Mouse (Mus musculus) bone marrow macrophage, adult 2 months (primary cell): ENCODE data around the gene Osbpl2.

Source experiments
- CTCF ChIP-seq: IDR thresholded peaks from 2 replicates; pipeline ENCODE4 v1.5.1; 2012; ENCODE audit warnings: low read depth, mild to moderate bottlenecking, low read length, moderate library complexity
- POLR2A ChIP-seq: IDR thresholded peaks from 2 replicates; pipeline ENCODE4 v1.6.1; 2012; ENCODE audit warnings: mild to moderate bottlenecking, low read depth, low read length, borderline replicate concordance

GRCm38 (mm10) chr2:180127675-180128074 is 8.6 kb downstream of the Osbpl2 start:
- TF ChIP-seq POLR2A: no peak
- TF ChIP-seq CTCF: no peak
